Mouse (Mus musculus) C2C12 (cell line): ENCODE results near the gene Fsip1.

ENCODE experiments used
- CTCF ChIP-seq: IDR thresholded peaks from one replicate; pipeline ENCODE4 v1.5.1; 2011; ENCODE audit not compliant: control insufficient read depth, insufficient read depth, insufficient read length
- MAX ChIP-seq: IDR thresholded peaks from one replicate; pipeline ENCODE4 v1.6.1; 2011; ENCODE audit warnings: mild to moderate bottlenecking, control low read depth
- MYOD1 ChIP-seq: IDR thresholded peaks from one replicate; pipeline ENCODE4 v1.6.1; 2011; ENCODE audit warnings: low read depth; ENCODE audit not compliant: control insufficient read depth, insufficient read length
- MYOG ChIP-seq: IDR thresholded peaks from one replicate; pipeline ENCODE4 v1.6.1; 2011; ENCODE audit not compliant: control insufficient read depth, insufficient read length; ENCODE audit errors: extremely low read depth
- USF1 ChIP-seq: IDR thresholded peaks from one replicate; pipeline ENCODE4 v1.6.1; 2011; ENCODE audit warnings: low read depth, mild to moderate bottlenecking, control low read depth, moderate library complexity

DNA sequence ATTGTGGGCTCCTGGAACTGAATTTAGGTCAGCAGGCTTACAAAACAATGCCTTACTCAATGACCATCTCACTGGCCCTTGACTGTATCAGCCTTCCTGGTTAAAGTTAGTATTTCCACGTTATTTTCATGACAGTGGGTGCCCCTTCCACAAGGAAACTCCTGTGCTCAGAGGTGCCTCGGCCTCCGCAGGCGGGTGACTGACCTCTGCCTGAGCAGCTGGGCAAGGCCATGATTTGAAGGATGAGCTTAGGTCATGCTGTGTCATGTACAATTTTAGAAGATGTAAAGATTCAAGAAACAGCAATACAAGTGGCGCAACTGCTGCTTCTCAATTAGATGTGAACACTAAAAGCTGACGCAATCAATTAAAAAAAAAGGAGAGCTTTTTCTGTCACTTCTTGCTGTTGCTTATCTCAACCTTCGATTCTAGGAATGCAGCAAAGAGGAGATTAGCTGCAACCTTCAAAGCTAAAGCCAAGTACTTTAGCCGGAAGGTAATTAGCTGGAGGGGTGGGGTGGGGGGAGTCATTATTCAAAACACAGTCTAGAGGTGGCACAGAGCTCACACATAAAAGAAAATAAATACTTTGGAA, 50.7 kb downstream of the Fsip1 start:
- TF ChIP-seq CTCF (no peak), MAX (no peak), USF1 (no peak), MYOG (no peak), MYOD1 (no peak)
